Mouse (Mus musculus): Measurements from ENCODE around the gene Tspan8. TPM values are rescaled to one million over a fixed set of nuclear protein-coding genes. Genes with fewer than 3 reads are reported as not detected.
A peak's percentile ranks its signal among the peaks of the same experiment; 100 is the strongest.

Gene Tspan8
- total RNA-seq, 2 experiments from 2014 or later = 2.7 to 3.1 TPM

GRCm38 (mm10) chr10:115829696-115830095 is 13.1 kb downstream of the Tspan8 start:
- no peak for DNase-seq
- intact Hi-C loops (cut with DNase I) = no loop called here

- DNase-seq = no peak
- intact Hi-C loops (cut with DNase I) = no loop called here
Measured at GRCm38 (mm10) chr10:115830726-115831125, 14.1 kb downstream of the Tspan8 start.

- DNase-seq = no peak
- intact Hi-C loops (cut with DNase I) = no loop called here
Measured at GRCm38 (mm10) chr10:115834017-115834416, 17.4 kb downstream of the Tspan8 start.

GRCm38 (mm10) chr10:115846930-115847329 is 30.3 kb downstream of the Tspan8 start:
- DNase-seq = no peak
- intact Hi-C loops (cut with DNase I) = no loop called here

- intact Hi-C loops (cut with DNase I) = no loop called here
- no peak for DNase-seq
Measured at GRCm38 (mm10) chr10:115848511-115848910, 31.9 kb downstream of the Tspan8 start.

- intact Hi-C loops (cut with DNase I) = no loop called here
- no peak for DNase-seq
Measured at GRCm38 (mm10) chr10:115860210-115860880, 43.7 kb downstream of the Tspan8 start.

- DNase-seq = no peak
- intact Hi-C loops (cut with DNase I) = no loop called here
Measured at GRCm38 (mm10) chr10:115861967-115862366, 45.3 kb downstream of the Tspan8 start.

GRCm38 (mm10) chr10:115882757-115883156 is 66.1 kb downstream of the Tspan8 start:
- intact Hi-C loops (cut with DNase I) = no loop called here
- no peak for DNase-seq

- no peak for DNase-seq
- intact Hi-C loops (cut with DNase I) = no loop called here
Measured at GRCm38 (mm10) chr10:115891924-115892323, 75.3 kb downstream of the Tspan8 start.

- intact Hi-C loops (cut with DNase I) = no loop called here
- DNase-seq = no peak
Measured at GRCm38 (mm10) chr10:115892973-115893372, 76.3 kb downstream of the Tspan8 start.

- intact Hi-C loops (cut with DNase I) = no loop called here
- no peak for DNase-seq
Measured at GRCm38 (mm10) chr10:115894045-115894444, 77.4 kb downstream of the Tspan8 start.

GRCm38 (mm10) chr10:115896764-115897163 is 80.1 kb downstream of the Tspan8 start:
- DNase-seq = no peak
- intact Hi-C loops (cut with DNase I) = no loop called here

GRCm38 (mm10) chr10:115897235-115897634 is 80.6 kb downstream of the Tspan8 start:
- DNase-seq = peak; percentile 8 to 11
- intact Hi-C loops (cut with DNase I) = no loop called here

Other genes starting within 250 kb of the Tspan8 start
- not detected for gene A930009A15Rik, start 246.8 kb upstream of the Tspan8 start, total RNA-seq (2021)
- under 1 TPM in 1 of 2 experiments, not detected in 1; 0.08 TPM for gene Lgr5, start 229.1 kb upstream of the Tspan8 start, total RNA-seq (2021)
- 1 to 10 TPM; 1.9 to 2.5 TPM for gene Ptprr, start 201.4 kb downstream of the Tspan8 start, total RNA-seq (2021)

All from heart, postnatal 36 days (tissue).